Mouse (Mus musculus): Measurements from ENCODE around the gene Shroom3. TPM values are rescaled to one million over a fixed set of nuclear protein-coding genes. Genes with fewer than 3 reads are reported as not detected.
"Not testable (repeated sequence)": the region's sequence is repeated elsewhere in the genome, so short reads cannot be mapped to it uniquely, and the experiment has no call there.

Shroom3 gene
- total RNA-seq, 2 experiments from 2014 or later = 8.9 to 11.0 TPM

GRCm38 (mm10) chr5:92921728-92922127 lies 238.5 kb downstream of the Shroom3 start:
- no peak for DNase-seq (ENCODE audit: low spot score in 2 of 2)

DNA sequence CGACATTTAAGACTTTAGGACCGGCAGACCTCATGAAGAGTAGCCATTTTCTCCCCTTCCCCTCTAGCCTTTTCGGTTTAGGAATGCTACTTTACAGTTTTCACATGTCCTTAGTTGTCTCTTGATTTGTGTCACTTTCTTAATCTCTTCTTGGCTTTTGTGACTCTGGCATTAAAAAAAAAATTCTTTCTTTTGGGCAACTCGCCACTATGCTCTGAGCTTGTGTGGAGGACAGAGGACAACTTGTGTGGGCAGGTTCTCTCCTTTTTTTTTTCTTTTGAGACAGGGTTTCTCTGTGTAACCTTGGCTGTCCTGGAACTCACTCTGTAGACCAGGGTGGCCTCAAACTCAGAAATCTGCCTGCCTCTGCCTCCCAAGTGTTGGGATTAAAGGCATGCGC lies 239.7 kb downstream of the Shroom3 start:
- DNase-seq (ENCODE audit: low spot score in 2 of 2) = not testable (repeated sequence)

DNA sequence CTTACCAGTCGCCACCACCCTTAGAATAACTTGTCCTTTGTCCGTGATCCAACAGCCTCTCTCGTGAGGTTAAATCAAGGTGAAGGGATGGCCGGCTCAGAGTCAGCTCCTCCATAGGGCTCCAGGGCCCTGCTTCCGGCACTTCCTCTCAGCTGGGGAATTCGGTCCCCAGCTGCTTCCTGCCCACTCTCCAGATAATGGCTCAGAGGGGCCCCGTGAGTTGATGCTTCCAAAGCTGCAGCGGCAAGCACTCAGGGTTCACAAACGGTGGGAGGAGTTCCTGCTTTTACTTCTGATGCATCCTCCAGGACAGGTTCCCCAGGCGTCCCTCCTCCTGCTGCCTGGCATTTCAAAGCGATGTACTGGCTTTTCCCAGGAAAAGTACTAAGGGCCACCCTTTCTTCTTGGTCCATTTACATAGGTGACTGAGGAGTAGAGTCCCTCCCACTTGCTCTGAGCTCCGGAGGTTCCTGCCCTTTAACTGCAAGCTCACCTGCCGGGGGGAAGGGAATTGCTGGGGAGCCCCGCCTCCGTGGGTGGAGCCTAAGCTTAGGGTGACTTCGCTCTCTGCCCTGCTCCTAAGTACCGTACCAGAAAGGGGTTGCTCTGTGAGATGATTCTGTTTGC lies 241.7 kb downstream of the Shroom3 start:
- no peak for DNase-seq (ENCODE audit: low spot score in 2 of 2)

GRCm38 (mm10) chr5:92927667-92928066 lies 244.4 kb downstream of the Shroom3 start:
- no peak for DNase-seq (ENCODE audit: low spot score in 2 of 2)

GRCm38 (mm10) chr5:92930557-92930956 lies 247.3 kb downstream of the Shroom3 start:
- DNase-seq (ENCODE audit: low spot score in 2 of 2) = no peak

- no peak for DNase-seq (ENCODE audit: low spot score in 2 of 2)
These were observed 248.1 kb downstream of the Shroom3 start for GRCm38 (mm10) chr5:92931298-92931697.

DNA sequence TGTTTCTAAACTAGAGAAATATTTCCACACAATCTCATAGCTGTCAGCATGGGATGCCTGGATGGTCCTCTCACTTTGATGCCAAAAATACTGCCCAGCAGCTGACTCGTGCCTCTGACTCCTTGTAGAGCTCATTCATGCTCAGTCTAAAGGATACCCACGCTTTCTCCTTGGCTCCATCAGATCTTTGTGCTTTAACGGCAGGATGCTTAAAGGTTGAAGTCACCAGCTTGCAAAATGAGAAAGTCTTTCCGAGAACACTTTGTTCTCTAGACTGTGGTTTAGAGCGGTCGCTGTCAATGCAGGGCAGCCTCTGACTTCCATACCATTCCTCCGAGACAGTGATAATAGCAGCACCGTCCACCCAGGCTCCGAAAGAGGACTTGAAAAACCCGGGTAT lies 249.8 kb downstream of the Shroom3 start:
- DNase-seq (ENCODE audit: low spot score in 2 of 2) = no peak

- DNase-seq (ENCODE audit: low spot score in 2 of 2) = no peak
These were observed 250.5 kb downstream of the Shroom3 start for GRCm38 (mm10) chr5:92933599-92934217.

- DNase-seq (ENCODE audit: low spot score in 2 of 2) = no peak
These were observed 251.2 kb downstream of the Shroom3 start for GRCm38 (mm10) chr5:92934269-92934939.

DNA sequence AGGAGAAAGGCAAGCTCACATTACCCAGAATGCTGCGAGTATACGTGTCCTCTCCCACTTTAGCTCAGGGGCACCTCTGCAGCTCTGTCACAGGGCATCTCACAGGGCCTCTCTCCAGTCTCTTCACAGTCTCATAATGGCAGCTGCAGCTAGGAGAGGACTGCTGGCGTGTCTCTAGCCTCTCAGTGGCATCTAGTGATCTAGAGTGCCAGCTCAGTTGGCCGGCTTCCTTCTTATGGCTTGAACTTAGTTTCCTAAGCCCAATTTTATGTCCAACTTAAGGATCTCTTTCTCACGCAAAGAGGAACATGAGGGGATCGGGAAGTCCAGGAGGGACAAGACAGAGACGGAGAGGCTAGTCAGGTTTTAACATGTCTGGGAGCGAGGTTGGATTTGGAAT lies 252.6 kb downstream of the Shroom3 start:
- no peak for DNase-seq (ENCODE audit: low spot score in 2 of 2)

- no peak for DNase-seq (ENCODE audit: low spot score in 2 of 2)
These were observed 254.5 kb downstream of the Shroom3 start for GRCm38 (mm10) chr5:92937701-92938100.

GRCm38 (mm10) chr5:92939246-92939995 lies 256.2 kb downstream of the Shroom3 start:
- DNase-seq (ENCODE audit: low spot score in 2 of 2) = no peak

DNA sequence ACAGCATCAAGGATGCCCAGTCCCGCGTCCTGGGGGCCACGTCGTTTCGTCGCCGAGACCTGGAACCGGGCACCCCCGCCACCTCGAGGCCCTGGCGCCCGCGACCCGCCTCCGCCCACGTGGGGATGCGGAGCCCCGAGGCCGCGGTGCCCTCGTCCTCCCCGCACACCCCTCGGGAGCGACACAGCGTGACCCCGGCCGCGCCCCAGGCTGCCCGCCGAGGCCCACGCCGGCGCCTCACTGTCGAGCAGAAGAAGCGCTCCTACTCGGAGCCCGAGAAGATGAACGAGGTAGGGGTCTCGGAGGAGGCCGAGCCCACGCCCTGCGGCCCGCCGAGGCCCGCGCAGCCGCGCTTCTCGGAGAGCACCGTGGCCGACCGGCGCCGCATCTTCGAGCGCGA lies 258.9 kb downstream of the Shroom3 start:
- DNase-seq (ENCODE audit: low spot score in 2 of 2) = no peak

DNA sequence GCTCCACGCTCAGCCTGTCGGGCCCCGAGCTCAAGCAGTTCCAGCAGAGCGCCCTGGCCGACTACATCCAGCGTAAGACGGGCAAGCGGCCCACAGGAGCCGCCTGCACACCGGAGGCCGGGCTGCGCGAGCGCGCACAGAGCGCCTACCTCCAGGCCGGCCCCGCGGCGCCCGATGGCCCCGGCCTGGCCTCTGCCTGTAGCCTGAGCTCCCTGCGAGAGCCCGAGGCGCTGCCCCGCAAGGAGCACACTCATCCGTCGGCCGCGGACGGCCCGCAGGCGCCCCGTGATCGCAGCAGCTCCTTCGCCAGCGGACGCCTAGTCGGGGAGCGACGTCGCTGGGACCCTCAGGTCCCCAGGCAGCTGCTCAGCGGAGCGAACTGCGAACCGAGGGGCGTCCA lies 259.3 kb downstream of the Shroom3 start:
- no peak for DNase-seq (ENCODE audit: low spot score in 2 of 2)

DNA sequence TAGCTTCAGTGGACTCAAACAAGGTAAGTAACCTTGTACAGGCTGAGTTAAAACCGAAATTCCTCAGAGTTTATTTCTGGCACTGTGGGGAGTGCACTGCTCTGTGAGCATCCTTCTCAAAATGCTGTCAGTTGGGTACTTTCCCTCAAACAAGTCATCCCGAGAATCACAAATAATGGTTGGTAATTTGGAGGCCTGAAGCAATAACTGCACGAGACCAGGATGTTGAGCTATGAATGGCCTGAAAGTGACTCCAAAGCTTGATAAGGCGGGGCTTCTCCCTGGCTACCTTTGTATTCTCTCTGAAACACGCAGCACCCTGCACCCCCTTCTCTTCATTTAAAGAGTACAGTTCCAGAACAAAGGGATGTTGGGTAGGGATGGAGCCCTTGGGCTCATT lies 261.6 kb downstream of the Shroom3 start:
- DNase-seq (ENCODE audit: low spot score in 2 of 2) = no peak

- DNase-seq (ENCODE audit: low spot score in 2 of 2) = no peak
These were observed 265.9 kb downstream of the Shroom3 start for GRCm38 (mm10) chr5:92948972-92949745.

DNA sequence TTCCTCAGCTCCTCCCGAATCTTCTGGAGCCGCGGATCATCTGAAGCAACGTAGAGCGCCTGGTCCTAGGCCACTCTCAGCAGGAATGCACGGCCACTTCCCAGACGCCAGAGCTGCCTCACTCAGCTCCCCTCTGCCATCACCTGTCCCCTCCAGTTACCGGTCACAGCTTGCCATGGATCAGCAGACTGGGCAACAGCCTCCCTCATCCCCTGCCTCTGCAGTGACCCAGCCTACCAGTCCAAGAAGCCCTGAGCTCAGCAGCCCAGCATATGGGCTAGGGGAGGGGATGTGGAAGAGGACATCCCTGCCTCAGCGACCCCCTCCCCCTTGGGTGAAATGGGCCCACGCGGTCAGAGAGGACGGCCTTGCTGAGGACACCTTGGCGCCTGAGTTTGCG lies 267.3 kb downstream of the Shroom3 start:
- no peak for DNase-seq (ENCODE audit: low spot score in 2 of 2)

- no peak for DNase-seq (ENCODE audit: low spot score in 2 of 2)
These were observed 267.8 kb downstream of the Shroom3 start for GRCm38 (mm10) chr5:92951079-92951478.

DNA sequence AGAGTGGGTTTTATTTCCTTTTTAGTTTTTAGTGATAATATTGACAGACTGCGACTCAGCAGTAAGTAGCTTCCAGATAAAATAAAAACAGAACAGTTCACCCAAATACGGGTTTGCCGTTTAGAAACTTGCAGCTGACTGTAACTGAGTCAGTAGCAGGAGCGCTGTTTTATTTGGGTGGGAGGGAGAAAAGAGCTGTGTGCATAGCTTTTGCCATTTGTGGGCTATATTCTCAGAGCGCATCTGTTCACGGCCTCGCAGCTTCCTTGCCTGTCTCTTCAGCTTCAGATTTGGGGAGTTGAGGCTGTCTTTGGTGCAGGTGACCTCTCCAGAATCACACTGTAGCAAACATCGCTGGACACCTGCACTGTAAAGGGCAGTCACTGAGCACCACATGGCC lies 270.6 kb downstream of the Shroom3 start:
- no peak for DNase-seq (ENCODE audit: low spot score in 2 of 2)

DNA sequence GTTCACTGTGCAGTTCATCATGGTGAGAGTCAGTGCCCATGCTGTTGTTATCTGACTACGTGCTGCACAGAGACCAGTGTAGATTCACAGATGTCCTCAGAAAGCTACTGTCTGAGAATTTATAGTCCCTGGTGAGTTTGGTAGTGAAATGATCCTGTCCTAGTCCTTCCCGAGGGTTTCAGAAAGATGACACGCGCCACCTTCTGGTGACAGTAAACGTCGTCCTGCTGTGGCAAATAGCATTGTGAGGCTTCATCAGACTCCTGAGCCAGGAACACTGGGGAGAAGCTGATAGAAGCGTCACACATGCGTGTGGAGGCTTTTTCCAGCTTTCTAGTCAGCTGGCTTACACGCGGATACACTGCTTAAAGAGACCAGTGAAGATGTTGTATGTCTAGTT lies 271.1 kb downstream of the Shroom3 start:
- peak; percentile 35 to 69 for DNase-seq (ENCODE audit: low spot score in 2 of 2)

- DNase-seq (ENCODE audit: low spot score in 2 of 2) = peak in 1 of 2 experiments; percentile 40
These were observed 271.7 kb downstream of the Shroom3 start for GRCm38 (mm10) chr5:92954827-92955475.
